Mouse (Mus musculus): ENCODE measurements at regions not wholly inside any gene's neighbourhood (a gene's known extent, or its start where the extent isn't known, plus 50 kb on each side); places are given as distances from the start of the nearest gene placed in this dataset.
"Not testable (repeated sequence)": the region's sequence is repeated elsewhere in the genome, so short reads cannot be mapped to it uniquely, and the experiment has no call there.

GRCm38 (mm10) chr4:122207487-122207886, 481.6 kb upstream of the 9530002B09Rik start:
- not testable (repeated sequence) for TF ChIP-seq CTCF, EP300 (IDR thresholded peaks at IDR 0.05; ENCODE audit: low read depth)

Measured in heart, postnatal 0 days (tissue).